Mouse (Mus musculus) adrenal gland, adult 18-20 months (tissue): Measurements from ENCODE around the gene H2-DMb2. TPM values are rescaled to one million over a fixed set of nuclear protein-coding genes. Genes with fewer than 3 reads are reported as not detected.

Source experiments
- total RNA-seq, 2 experiments: library from RNA; stranded (reverse); gene quantifications; 1 replicate in 1 of 2; 2 replicates in 1 of 2; pipeline ENCODE4 v1.2.3; 2021

The H2-DMb2 gene
- total RNA-seq, 2 experiments from 2014 or later, result 2.0 to 3.8 TPM

Other genes starting within 250 kb of the H2-DMb2 start
- not detected for gene Platr17, start 238.2 kb upstream of the H2-DMb2 start, total RNA-seq
- gene Daxx, start 233.9 kb upstream of the H2-DMb2 start, total RNA-seq, result 10 to 100 TPM; 25.5 to 29.7 TPM
- 100 to 1,000 TPM; 179 to 234 TPM for gene Tapbp, start 227.4 kb upstream of the H2-DMb2 start, total RNA-seq
- 10 to 100 TPM; 20.3 to 23.3 TPM for gene Zbtb22, start 227.4 kb upstream of the H2-DMb2 start, total RNA-seq
- 10 to 100 TPM; 42.8 to 46.3 TPM for gene Rgl2, start 213.8 kb upstream of the H2-DMb2 start, total RNA-seq
- 10 to 100 TPM; 79.6 to 90.7 TPM for gene Pfdn6, start 203.0 kb upstream of the H2-DMb2 start, total RNA-seq
- gene Wdr46, start 202.6 kb upstream of the H2-DMb2 start, total RNA-seq, result 10 to 100 TPM; 29.2 to 35.7 TPM
- 1 to 10 TPM; 3.9 to 5.0 TPM for gene B3galt4, start 191.8 kb upstream of the H2-DMb2 start, total RNA-seq
- 10 to 100 TPM; 51.1 to 53.5 TPM for gene Vps52, start 187.5 kb upstream of the H2-DMb2 start, total RNA-seq
- 100 to 1,000 TPM; 672 to 676 TPM for gene Rps18, start 187.3 kb upstream of the H2-DMb2 start, total RNA-seq
- 1,000 to 10,000 TPM in 1 of 2 experiments, 100 to 1,000 TPM in 1; 550 to 1,344 TPM for gene H2-K1, start 143.0 kb upstream of the H2-DMb2 start, total RNA-seq
- 10 to 100 TPM; 43.9 to 45.5 TPM for gene Ring1, start 118.6 kb upstream of the H2-DMb2 start, total RNA-seq
- 100 to 1,000 TPM; 246 to 274 TPM for gene H2-Ke6, start 115.2 kb upstream of the H2-DMb2 start, total RNA-seq
- 100 to 1,000 TPM; 131 to 156 TPM for gene Slc39a7, start 111.6 kb upstream of the H2-DMb2 start, total RNA-seq
- 10 to 100 TPM; 55.9 to 58.2 TPM for gene Rxrb, start 111.5 kb upstream of the H2-DMb2 start, total RNA-seq
- 1 to 10 TPM; 1.4 to 1.9 TPM for gene Col11a2, start 103.9 kb upstream of the H2-DMb2 start, total RNA-seq
- under 1 TPM; 0.36 to 0.54 TPM for gene H2-Oa, start 51.0 kb upstream of the H2-DMb2 start, total RNA-seq
- 10 to 100 TPM; 14.7 to 21.0 TPM for gene H2-DMa, start 23.8 kb upstream of the H2-DMb2 start, total RNA-seq
- 100 to 1,000 TPM; 199 to 244 TPM for gene Brd2, start 20.7 kb upstream of the H2-DMb2 start, total RNA-seq
- 10 to 100 TPM in 1 of 2 experiments, 1 to 10 TPM in 1; 8.5 to 13.3 TPM for gene H2-DMb1, start 9.8 kb downstream of the H2-DMb2 start, total RNA-seq
- 10 to 100 TPM; 13.8 to 24.9 TPM for gene Tap1, start 44.2 kb downstream of the H2-DMb2 start, total RNA-seq
- gene Psmb9, start 44.5 kb downstream of the H2-DMb2 start, total RNA-seq, result 10 to 100 TPM; 15.2 to 31.6 TPM
- gene Psmb8, start 54.4 kb downstream of the H2-DMb2 start, total RNA-seq, result 10 to 100 TPM; 36.2 to 74.2 TPM
- gene Tap2, start 60.2 kb downstream of the H2-DMb2 start, total RNA-seq, result 10 to 100 TPM; 51.6 to 60.9 TPM
- under 1 TPM; 0.40 to 0.99 TPM for gene H2-Ob, start 95.6 kb downstream of the H2-DMb2 start, total RNA-seq
- gene H2-Ab1, start 114.4 kb downstream of the H2-DMb2 start, total RNA-seq, result 100 to 1,000 TPM in 1 of 2 experiments, 10 to 100 TPM in 1; 90.9 to 173 TPM
- gene H2-Aa, start 144.5 kb downstream of the H2-DMb2 start, total RNA-seq, result 100 to 1,000 TPM; 119 to 219 TPM
- gene H2-Eb1, start 162.6 kb downstream of the H2-DMb2 start, total RNA-seq, result 100 to 1,000 TPM; 134 to 220 TPM
- not detected for gene H2-Eb2, start 182.4 kb downstream of the H2-DMb2 start, total RNA-seq
- gene Btnl2, start 211.5 kb downstream of the H2-DMb2 start, total RNA-seq, result under 1 TPM; 0.27 to 0.38 TPM
- not detected for gene Btnl1, start 233.8 kb downstream of the H2-DMb2 start, total RNA-seq